Mouse (Mus musculus): ENCODE results near the gene Strn3. TPM values are rescaled to one million over a fixed set of nuclear protein-coding genes. Genes with fewer than 3 reads are reported as not detected.
A peak's percentile ranks its signal among the peaks of the same experiment; 100 is the strongest.

Gene Strn3
- polyA plus RNA-seq, 1 experiment = 106 TPM

- peak; percentile 78 for TF ChIP-seq CTCF (IDR thresholded peaks at IDR 0.05; ENCODE audit: low read depth, low read length)
- TF ChIP-seq POLR2A (IDR thresholded peaks at IDR 0.05; ENCODE audit: insufficient read depth, low read length) = no peak
- no peaks in the 10 kb centered on the region for H3K36me3 ChIP-seq (ENCODE audit: control insufficient read depth, insufficient read depth, low read length, poor library complexity, severe bottlenecking)
- no peaks in the 10 kb centered on the region for H3K27me3 ChIP-seq (ENCODE audit: control insufficient read depth, insufficient read depth, low read length, poor library complexity, severe bottlenecking)
- H3K4me3 ChIP-seq (ENCODE audit: low read depth, low read length) = no peak overlapping the region
- H3K9me3 ChIP-seq (replicated peaks; ENCODE audit: control insufficient read depth, insufficient read depth, low read length, poor library complexity, severe bottlenecking) = no peaks in the 10 kb centered on the region
- no peak overlapping the region for H3K9ac ChIP-seq (ENCODE audit: low read depth, poor library complexity, severe bottlenecking)
- no peaks in the 10 kb centered on the region for H3K4me1 ChIP-seq (ENCODE audit: control insufficient read depth, insufficient read depth, low read length)
- H3K27ac ChIP-seq (ENCODE audit: insufficient read depth, low read length) = no peak overlapping the region
Measured at GRCm38 (mm10) chr12:51569944-51570343, 121.8 kb downstream of the Strn3 start.

DNA sequence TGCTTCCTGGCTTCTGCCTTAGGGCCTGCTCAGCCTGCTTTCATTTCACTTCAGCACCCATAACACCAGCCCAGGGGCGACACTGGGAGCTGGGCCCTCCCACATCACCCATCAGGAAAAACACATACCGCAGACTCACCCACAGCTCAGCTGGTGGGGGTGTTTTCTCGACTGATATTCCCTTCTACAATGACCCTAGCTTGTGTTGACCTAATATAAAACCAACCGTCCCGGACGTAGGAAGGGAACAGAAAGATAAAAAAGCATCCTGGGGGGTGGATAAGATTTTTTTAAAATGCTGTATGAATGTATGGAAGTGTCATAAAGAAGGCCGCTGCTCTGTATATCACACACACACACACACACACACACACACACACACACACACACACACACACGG, 122.2 kb downstream of the Strn3 start:
- H3K27me3 ChIP-seq (ENCODE audit: control insufficient read depth, insufficient read depth, low read length, poor library complexity, severe bottlenecking) = no peaks in the 10 kb centered on the region
- no peaks in the 10 kb centered on the region for H3K36me3 ChIP-seq (ENCODE audit: control insufficient read depth, insufficient read depth, low read length, poor library complexity, severe bottlenecking)
- H3K27ac ChIP-seq (ENCODE audit: insufficient read depth, low read length) = no peak overlapping the region
- no peaks in the 10 kb centered on the region for H3K4me1 ChIP-seq (ENCODE audit: control insufficient read depth, insufficient read depth, low read length)
- TF ChIP-seq EP300 (IDR thresholded peaks at IDR 0.05; ENCODE audit: insufficient read depth, low read depth, low read length) (no peak), POLR2A (IDR thresholded peaks at IDR 0.05; ENCODE audit: insufficient read depth, low read length) (no peak), CTCF (IDR thresholded peaks at IDR 0.05; ENCODE audit: low read depth, low read length) (no peak)
- H3K4me3 ChIP-seq (ENCODE audit: low read depth, low read length) = no peak overlapping the region
- H3K9ac ChIP-seq (ENCODE audit: low read depth, poor library complexity, severe bottlenecking) = no peak overlapping the region
- no peaks in the 10 kb centered on the region for H3K9me3 ChIP-seq (replicated peaks; ENCODE audit: control insufficient read depth, insufficient read depth, low read length, poor library complexity, severe bottlenecking)

DNA sequence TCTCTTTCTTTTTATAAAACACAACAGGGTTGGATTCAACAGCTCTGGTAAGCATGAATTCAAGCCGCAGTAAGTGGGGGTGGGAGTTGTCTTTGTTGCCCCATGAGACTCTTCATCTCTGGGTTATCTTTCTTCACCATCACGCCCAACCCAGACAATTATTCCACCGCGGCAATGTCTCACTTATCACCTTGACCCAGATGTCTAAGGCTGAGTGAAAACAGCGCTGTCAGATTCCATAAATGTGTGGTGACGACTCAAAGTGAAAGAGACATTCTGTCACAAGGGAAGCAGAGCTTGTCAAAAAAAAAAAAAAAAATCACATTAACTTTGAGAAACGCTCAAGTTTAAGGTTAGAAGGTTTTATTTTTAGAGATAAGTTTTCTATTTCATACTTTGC, 124.5 kb downstream of the Strn3 start:
- H3K36me3 ChIP-seq (ENCODE audit: control insufficient read depth, insufficient read depth, low read length, poor library complexity, severe bottlenecking) = no peaks in the 10 kb centered on the region
- TF ChIP-seq CTCF (IDR thresholded peaks at IDR 0.05; ENCODE audit: low read depth, low read length) (no peak), EP300 (IDR thresholded peaks at IDR 0.05; ENCODE audit: insufficient read depth, low read depth, low read length) (no peak), POLR2A (IDR thresholded peaks at IDR 0.05; ENCODE audit: insufficient read depth, low read length) (no peak)
- no peak overlapping the region for H3K4me3 ChIP-seq (ENCODE audit: low read depth, low read length)
- H3K4me1 ChIP-seq (ENCODE audit: control insufficient read depth, insufficient read depth, low read length) = no peaks in the 10 kb centered on the region
- no peak overlapping the region for H3K9ac ChIP-seq (ENCODE audit: low read depth, poor library complexity, severe bottlenecking)
- H3K27me3 ChIP-seq (ENCODE audit: control insufficient read depth, insufficient read depth, low read length, poor library complexity, severe bottlenecking) = no peaks in the 10 kb centered on the region
- no peaks in the 10 kb centered on the region for H3K9me3 ChIP-seq (replicated peaks; ENCODE audit: control insufficient read depth, insufficient read depth, low read length, poor library complexity, severe bottlenecking)
- H3K27ac ChIP-seq (ENCODE audit: insufficient read depth, low read length) = no peak overlapping the region

- Histone ChIP-seq H3K4me1 (ENCODE audit: control insufficient read depth, insufficient read depth, low read length) (no peaks in the 10 kb centered on the region), H3K9ac (ENCODE audit: low read depth, poor library complexity, severe bottlenecking) (no peak overlapping the region), H3K27me3 (ENCODE audit: control insufficient read depth, insufficient read depth, low read length, poor library complexity, severe bottlenecking) (no peaks in the 10 kb centered on the region), H3K9me3 (replicated peaks; ENCODE audit: control insufficient read depth, insufficient read depth, low read length, poor library complexity, severe bottlenecking) (no peaks in the 10 kb centered on the region), H3K4me3 (ENCODE audit: low read depth, low read length) (no peak overlapping the region), H3K36me3 (ENCODE audit: control insufficient read depth, insufficient read depth, low read length, poor library complexity, severe bottlenecking) (no peaks in the 10 kb centered on the region), H3K27ac (ENCODE audit: insufficient read depth, low read length) (no peak overlapping the region)
- no peak for TF ChIP-seq CTCF (IDR thresholded peaks at IDR 0.05; ENCODE audit: low read depth, low read length)
- no peak for TF ChIP-seq POLR2A (IDR thresholded peaks at IDR 0.05; ENCODE audit: insufficient read depth, low read length)
- TF ChIP-seq EP300 (IDR thresholded peaks at IDR 0.05; ENCODE audit: insufficient read depth, low read depth, low read length) = no peak
Measured at GRCm38 (mm10) chr12:51561416-51561815, 130.3 kb downstream of the Strn3 start.

Other genes with a start within 250 kb of the Strn3 start
- gene Coch, start 98.6 kb downstream of the Strn3 start, polyA plus RNA-seq (2011; ENCODE audit: insufficient read depth, insufficient read length, low read depth, missing spikeins) = 3.1 and 4.3 TPM in 2 replicates
- 10.2 and 11.3 TPM in 2 replicates for gene Ap4s1, start 864 bp downstream of the Strn3 start, polyA plus RNA-seq (2011; ENCODE audit: insufficient read depth, insufficient read length, low read depth, missing spikeins)
- 93.8 and 96.9 TPM in 2 replicates for gene Hectd1, start 137.6 kb upstream of the Strn3 start, polyA plus RNA-seq (2011; ENCODE audit: insufficient read depth, insufficient read length, low read depth, missing spikeins)

Data from ES-Bruce4 (cell line).